Mouse (Mus musculus) erythroid progenitor cell, adult 5-6 weeks (primary cell): ENCODE results near the gene Metrnl. TPM values are rescaled to one million over a fixed set of nuclear protein-coding genes. Genes with fewer than 3 reads are reported as not detected.

ENCODE experiments used
- ATAC-seq: replicated peaks from 2 replicates; pipeline ENCODE4 v1.8.0; 2016; ENCODE audit warnings: moderate number of reproducible peaks, mild to moderate bottlenecking, moderate TSS enrichment, inconsistent platforms; ENCODE audit not compliant: poor library complexity, low FRiP score, severe bottlenecking
- total RNA-seq, 2 experiments: library from RNA; stranded (forward) in 1 of 2; stranded (reverse) in 1 of 2; fragments of 150-400 nt in 1 of 2; fragments of 186-747, 209-891 nt in 1 of 2; gene quantifications; 2 replicates each; pipeline versions ENCODE4 v1.2.3 to v1.2.4; 2015 to 2017; ENCODE audit warnings: low replicate concordance in 2 of 2

The Metrnl gene
- total RNA-seq, 2 experiments from 2014 or later: 4.4 to 6.7 TPM

DNA sequence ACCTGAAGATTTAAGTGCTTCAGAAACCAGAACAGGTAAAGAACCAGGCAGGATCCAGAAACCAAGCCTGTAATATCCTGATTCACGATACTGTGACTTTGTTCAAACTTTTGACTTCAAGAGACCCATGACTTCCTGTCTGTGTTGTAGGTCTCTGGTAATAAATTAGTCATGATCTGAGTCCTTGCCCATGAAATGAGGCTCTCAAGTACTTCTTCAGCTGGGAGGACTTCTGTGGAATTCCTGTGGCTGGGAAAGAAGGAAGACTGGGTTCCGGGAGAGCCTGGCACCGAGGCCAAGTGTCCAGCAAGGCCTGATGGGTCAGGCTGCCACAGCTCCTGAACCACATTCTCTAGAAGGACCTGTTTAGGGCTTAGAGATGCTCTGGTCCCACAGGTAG is 19.4 kb downstream of the Metrnl start:
- ATAC-seq: no peak

DNA sequence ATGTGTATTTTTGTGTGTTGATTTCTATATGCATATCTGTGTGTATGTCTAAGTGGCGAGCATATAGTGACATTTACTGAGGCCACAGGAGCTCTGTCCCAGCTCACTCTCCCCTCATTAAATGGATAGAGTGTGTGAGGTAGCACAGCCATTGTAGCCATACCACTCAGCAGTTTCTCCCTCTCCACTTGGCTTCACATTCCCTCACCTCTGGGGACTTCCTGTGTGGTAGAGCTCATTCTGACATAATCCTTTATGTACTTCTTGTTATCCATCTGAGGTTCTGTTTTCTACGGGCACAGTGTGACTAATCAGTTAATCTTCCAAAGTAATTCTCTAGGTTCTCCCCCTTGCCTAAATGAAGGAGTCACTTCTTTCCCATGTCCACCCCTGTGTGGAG is 21.1 kb downstream of the Metrnl start:
- ATAC-seq: no peak

DNA sequence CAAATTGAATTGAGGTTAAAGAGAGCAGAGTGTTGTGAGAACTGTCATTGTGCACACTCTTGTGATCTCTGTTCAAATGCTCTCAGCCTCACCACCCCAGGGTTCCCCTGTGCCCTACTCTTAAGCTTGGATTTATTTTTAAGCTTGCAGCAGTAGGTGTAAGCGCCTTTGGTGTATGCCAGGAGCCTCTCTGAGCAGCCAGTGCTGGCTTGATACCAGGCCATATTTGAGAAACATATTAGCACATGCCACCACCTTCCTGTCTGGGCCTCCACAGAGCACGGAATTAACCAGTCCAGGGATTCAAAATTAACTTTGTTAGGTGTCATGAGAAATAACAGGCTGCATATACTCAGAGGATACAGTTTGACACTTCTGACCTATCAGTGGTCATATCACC is 25.3 kb downstream of the Metrnl start:
- no peak for ATAC-seq

DNA sequence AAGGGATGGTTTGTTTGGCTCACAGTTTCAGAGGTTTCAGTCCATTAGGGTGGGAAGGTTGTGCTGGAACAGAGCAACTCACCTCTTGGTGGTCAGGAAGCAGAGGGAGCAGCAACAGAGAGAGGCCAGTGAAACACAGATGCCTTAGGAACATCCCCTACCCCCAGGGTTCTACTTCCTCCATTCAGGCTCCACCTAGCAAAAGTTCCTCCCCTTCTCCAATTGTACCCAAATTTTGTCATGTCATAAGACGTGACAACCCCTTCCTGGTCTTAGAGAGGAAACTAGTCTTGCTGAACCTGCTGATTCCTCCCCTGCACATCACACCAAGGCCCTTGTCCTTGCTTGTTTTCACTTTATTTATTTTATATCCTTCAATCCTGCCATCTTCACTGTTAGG is 32.8 kb downstream of the Metrnl start:
- no peak for ATAC-seq

DNA sequence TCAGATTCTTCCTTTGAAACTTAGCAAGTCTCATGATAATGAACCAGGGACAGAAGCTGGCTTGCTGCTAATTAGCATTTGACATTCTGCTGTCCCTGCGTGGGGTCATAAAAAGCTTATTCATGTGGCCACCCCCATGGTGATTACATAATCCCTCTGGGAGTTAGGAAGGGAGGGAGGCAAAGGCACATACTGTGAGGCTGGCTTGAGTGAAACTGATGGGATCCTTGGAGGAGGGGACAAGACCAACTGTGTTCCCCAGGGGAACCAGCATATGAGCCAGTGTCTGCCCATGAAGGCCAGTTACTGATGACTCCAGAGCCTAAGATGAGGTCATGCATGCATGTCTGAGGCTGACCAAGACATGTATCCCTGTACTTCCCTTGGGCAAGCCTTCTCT is 33.5 kb downstream of the Metrnl start:
- ATAC-seq: no peak

- ATAC-seq: no peak
Observed at GRCm38 (mm10) chr11:121738616-121739015, 37.3 kb downstream of the Metrnl start.

- no peak for ATAC-seq
Observed at GRCm38 (mm10) chr11:121740906-121741305, 39.6 kb downstream of the Metrnl start.

DNA sequence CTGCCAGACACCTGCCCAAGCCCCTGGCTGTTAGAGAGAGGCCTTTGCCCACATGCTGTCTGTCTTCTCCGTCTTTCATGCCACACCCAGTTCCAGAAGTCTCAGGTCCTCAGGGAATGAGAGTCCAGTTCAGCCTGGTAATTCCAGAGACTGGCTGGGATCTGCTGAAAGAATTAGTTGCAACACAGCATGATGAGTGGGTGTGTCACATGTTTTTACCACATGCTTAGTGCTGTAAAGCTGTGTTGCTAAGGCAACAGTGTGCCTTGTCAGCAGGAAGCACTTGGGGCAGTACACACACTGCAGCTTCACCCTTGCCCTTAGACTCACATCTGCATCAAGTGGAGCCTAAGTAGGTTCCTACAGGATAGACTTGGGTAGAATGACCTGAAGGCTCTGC is 40.1 kb downstream of the Metrnl start:
- no peak for ATAC-seq

GRCm38 (mm10) chr11:121743113-121743512 is 41.8 kb downstream of the Metrnl start:
- ATAC-seq: no peak

DNA sequence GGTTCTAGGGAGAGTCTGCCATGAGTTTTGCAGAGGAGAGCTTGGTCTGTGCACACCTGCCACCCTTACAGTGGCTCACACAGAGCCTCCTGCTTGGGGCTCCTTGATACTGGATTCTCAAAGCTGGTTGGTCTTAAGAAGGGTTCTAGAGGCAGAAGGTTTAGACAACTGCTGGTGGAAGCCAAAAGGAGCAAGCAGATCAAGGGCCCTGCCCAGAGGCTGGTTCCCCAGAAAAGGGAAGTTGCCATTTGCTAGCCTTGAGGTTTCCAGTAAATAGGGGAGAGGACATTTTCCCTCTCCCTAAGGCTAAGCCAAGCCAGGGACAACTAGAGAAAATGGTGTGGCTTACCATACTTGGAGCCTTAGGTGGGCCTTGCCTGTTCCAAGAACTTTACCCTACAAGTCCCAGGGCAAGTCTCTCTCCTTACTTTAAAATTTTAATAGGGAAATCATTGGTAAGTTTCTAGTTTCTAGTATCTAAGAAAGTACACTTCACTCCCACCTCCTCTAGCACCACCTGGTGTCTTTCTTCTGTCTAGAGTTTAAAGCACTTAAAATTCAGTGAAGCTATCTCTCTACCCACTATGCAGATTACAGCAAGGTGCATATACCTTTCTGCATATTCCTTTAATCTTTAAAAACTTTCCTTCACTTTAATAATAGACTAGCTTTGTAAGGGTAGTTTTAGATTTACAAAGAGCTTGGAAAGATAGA is 42.7 kb downstream of the Metrnl start:
- ATAC-seq: no peak

GRCm38 (mm10) chr11:121746941-121747494 is 45.7 kb downstream of the Metrnl start:
- no peak for ATAC-seq

DNA sequence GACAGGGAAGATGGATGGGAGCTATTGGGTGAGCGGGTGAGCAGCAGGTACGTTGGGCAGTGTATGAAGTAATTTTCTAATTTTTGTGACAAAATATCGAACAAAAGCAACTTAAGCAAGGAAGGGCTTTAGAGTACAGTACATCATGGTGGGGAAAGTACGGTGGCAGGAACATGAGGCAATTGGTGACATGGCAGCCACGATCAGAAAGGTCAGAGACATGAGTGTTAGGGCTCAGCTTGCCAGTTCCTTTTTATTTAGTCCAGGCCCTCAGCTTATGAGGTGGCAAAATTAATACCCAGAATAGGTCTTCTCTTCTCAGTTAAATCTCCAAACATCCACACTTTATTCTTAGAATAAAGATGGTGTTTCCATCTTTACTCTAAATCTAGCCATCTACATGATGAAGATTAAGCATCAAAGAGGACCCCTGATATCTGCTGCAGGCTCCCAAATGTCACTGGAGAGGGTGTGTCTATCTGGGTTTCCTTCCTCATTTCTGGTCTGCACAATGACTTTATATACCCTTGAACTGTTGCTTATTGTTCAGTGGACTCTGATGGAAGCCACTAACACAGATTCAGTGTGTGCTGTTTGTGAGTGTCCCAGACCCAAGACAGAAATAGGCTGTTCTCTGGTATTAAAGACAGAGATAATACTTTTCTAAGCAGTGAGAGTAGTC is 46.8 kb downstream of the Metrnl start:
- no peak for ATAC-seq

Other genes with a start within 250 kb of the Metrnl start
- gene Tbcd, start 249.6 kb upstream of the Metrnl start, total RNA-seq (2015; ENCODE audit: low replicate concordance): 84.7 and 94.8 TPM in 2 replicates
- gene Tbcd, start 249.6 kb upstream of the Metrnl start, total RNA-seq (2017; ENCODE audit: low replicate concordance): 90.7 and 125 TPM in 2 replicates
- gene Zfp750, start 182.2 kb upstream of the Metrnl start, total RNA-seq (2015; ENCODE audit: low replicate concordance): not detected in 2 replicates
- 1.4 TPM in 1 of 2 replicates, not detected in the other for gene Zfp750, start 182.2 kb upstream of the Metrnl start, total RNA-seq (2017; ENCODE audit: low replicate concordance)
- gene B3gntl1, start 28.4 kb upstream of the Metrnl start, total RNA-seq (2015; ENCODE audit: low replicate concordance): not detected in 2 replicates
- 0.53 and 3.0 TPM in 2 replicates for gene B3gntl1, start 28.4 kb upstream of the Metrnl start, total RNA-seq (2017; ENCODE audit: low replicate concordance)
- not detected in 2 replicates for gene Ptchd3, start 128.7 kb downstream of the Metrnl start, total RNA-seq (2015; ENCODE audit: low replicate concordance)
- not detected in 2 replicates for gene Ptchd3, start 128.7 kb downstream of the Metrnl start, total RNA-seq (2017; ENCODE audit: low replicate concordance)